Mouse (Mus musculus): ENCODE measurements at regions not wholly inside any gene's neighbourhood (a gene's known extent, or its start where the extent isn't known, plus 50 kb on each side); places are given as distances from the start of the nearest gene placed in this dataset.
A peak's percentile ranks its signal among the peaks of the same experiment; 100 is the strongest.

- DNase-seq: no peak
Observed at GRCm38 (mm10) chr9:34143131-34143795, 342.4 kb upstream of the Kirrel3 start.

DNA sequence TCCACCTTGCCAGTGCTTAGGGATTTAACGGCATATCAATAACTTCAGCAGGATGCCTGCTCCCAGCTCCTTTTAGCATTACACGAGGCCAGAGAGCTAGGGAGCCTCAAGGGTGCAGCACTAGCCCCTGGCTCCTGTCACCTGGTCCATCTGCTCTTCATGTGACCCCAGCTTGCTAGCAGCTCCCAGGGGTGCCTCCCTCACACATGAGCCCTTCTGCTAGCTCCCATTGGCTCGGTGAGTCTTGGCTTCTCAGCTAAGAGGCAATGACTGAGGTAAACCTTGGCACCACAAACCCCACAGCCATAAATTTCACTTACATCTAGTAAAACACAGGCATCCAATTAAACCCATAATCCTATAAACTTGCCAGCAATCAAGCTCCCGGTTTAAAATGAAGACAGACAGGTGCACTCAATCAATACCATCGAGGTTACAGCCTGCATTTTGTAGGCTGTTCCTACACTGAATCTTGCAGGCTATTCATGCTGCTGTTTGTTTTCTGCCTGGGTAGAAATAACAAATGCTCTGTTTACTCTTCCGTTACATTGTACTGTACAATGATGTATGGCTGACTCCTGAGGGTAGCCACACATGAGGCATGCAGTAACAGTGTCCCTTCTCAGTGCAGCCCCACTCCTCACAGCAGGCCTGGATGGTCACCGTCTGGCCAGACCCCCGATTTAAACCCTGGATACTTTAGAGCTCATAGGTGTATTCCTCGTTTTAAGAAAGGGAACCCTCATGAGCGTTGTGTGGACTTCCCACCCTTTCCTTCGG is 330.3 kb upstream of the Kirrel3 start:
- DNase-seq: no peak

DNA sequence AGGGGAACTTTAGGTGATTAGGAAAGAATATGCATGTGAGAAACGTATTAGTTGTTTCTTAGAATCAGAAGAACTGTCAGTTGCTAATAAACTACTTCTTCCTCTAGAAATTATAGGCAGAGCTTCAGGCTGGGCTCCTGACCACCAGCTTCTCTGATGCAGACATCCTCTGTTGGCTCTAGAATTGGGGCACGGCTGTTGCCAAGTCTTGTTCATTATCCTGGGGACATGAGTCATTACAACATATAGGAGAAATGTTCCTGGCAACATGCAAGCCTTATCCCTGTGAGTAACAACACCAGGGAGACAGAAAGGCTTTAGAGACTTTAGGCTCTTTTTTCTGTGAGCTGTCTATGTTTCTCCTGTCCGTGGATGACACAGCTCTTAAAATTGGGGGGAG is 329.1 kb upstream of the Kirrel3 start:
- DNase-seq: no peak

GRCm38 (mm10) chr9:34161119-34161518 is 324.6 kb upstream of the Kirrel3 start:
- no peak for DNase-seq

DNA sequence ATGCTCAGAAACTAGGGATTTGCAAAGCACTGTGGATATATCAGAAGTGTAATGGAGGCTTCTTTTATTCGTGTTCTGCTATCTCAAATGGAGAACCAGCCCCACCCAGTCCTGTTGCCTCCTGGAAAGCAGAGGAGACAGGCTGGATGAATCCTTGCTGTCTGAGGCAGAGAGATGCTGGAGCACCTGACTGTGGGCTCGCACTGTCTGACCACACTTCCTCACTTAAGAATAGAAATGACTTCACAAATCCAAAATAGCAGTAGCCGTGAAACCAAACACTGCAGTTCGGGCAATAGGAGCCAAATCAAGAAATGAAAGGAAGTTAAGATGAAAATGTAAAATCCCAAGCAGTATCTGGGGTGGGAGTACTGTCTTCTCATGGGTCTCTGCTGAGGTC is 299.4 kb upstream of the Kirrel3 start:
- no peak for DNase-seq

- DNase-seq: no peak
Observed at GRCm38 (mm10) chr9:34192542-34192941, 293.2 kb upstream of the Kirrel3 start.

DNA sequence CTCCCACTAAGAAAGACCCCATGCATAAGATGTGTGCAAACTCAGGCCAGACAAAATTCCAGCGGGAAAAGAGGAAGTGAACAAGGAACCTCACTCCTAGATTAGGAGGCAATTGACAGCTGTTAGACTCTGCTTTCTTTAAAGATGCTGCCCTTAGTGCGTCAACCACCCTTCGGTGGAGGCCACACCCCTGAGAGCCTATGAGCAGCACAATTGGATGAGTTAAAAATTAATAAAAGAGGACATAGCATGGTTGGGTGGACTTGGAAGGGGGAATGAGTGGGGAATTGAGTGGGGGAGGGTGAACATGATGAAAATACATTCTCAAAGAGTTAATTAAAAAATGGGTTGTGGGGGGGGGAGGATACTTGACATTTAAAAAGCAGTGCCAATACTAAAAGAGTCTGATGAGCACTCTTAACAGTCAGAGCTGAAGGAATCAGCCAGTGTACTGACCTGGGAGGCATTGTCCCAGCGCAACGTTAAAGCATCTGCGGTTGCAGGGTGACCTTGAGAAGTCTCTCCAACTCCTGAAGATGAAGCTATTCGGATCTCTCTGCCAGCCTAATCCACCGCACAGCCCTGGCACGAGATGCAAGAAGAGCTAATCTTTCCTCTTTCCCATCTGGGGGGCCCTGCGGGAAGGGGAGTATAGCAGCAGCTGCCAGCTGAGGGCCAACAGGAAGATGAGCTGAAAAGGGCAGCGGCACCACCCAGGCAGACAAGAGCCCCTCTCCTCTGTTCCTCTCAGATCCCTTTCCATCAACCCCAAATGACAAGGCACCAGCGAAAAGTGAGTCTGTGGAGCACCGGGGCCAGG is 283.4 kb upstream of the Kirrel3 start:
- peak; percentile 18 for DNase-seq

GRCm38 (mm10) chr9:34202942-34203551 is 282.6 kb upstream of the Kirrel3 start:
- DNase-seq: no peak

GRCm38 (mm10) chr9:34203624-34204365 is 281.9 kb upstream of the Kirrel3 start:
- no peak for DNase-seq

- DNase-seq: no peak
Observed at GRCm38 (mm10) chr9:34204479-34204878, 281.2 kb upstream of the Kirrel3 start.

DNA sequence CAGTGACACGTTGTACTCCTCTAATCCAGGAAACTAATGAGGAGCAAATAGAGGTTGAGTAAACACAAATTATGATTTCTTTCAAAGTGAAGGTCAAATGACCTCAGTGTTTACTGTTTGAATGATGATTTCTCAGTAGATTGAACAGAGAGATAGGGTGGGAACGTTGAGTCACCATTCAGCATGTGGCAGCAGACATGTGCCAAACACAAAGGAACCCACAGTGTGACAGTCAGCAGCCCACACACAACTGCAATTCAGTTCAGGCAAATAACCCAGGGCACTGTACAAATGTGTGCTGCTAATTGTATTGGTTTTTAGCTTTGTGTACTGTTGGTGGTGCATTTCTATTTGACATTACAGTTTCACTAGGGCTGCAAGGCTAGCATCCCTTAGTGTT is 254.1 kb upstream of the Kirrel3 start:
- peak; percentile 5 for DNase-seq

- no peak for DNase-seq
Observed at GRCm38 (mm10) chr9:34234734-34235133, 251.0 kb upstream of the Kirrel3 start.

DNA sequence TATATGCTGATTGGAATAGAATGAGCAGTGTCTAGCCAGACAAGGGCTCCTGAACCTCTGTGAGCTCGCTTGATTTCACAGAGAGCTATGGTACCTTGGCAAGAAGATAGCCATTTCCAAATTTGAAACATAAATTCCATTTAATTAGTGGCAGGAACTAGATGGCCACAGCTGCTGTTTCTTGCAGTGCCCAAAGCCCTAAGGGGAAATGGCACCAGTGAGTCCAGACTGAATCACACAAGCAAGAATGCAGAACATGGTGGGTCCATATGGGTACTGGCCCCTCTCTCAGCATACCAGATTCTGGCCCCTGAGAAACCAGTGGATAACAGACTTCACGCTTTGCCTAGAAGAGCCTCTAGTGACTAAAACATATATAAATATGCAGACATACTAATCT is 246.2 kb upstream of the Kirrel3 start:
- DNase-seq: no peak

DNA sequence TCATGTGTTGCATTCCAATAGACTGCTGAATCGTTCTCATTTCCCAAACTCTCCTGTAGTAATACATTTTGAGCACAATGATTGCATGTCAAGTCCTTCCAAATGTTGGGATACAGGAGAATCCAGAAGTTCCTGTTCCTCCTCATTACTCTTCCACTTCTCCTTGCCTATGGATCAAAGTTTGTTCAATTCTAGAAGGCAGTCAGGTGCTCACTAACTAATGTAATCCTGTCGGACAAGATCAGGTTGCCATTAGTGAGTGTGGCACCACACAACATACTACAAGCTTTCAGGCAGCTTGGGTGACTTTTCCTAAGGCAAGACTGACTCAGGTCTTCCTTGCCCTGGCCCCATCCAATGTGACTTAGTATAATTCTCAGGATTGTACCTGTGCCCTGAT is 242.0 kb upstream of the Kirrel3 start:
- DNase-seq: no peak

DNA sequence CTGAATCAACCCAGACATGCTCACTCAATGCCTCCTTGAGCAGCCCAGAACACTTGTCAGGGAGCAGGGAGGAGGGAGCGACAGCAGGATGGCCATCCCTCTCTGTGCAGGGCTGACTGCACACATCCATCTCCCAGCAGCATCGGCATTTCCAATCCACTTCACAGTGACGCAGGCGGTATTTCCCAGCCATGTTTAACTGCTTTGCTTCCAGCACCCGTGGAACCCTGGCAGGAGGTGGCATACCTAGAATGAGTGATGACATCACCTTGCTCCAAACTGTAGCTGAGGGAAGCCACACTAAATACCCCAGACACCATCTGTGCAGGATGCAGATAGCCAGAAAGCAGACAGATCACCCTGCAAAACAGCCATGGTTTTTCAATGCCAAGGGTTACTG is 241.1 kb upstream of the Kirrel3 start:
- DNase-seq: no peak

GRCm38 (mm10) chr9:34252796-34253195 is 232.9 kb upstream of the Kirrel3 start:
- no peak for DNase-seq

DNA sequence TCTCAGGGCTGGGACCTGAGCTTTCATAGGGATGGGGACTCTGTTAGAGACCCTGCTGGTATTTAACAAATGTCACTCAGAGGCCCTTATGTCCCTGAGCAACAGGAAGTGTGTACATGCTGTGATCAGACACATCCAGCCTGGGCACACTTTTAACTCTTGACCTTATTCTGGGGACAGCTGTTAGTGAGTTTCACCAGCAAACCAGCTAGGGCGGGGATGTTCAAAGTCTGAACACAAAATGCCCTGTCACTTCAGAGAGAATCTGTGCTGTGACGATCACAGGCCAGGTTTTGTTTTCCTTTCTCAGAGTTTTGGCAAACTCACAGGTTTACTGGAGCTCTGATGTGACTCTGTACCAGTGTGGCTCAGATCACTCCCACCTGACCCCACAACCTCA is 227.2 kb upstream of the Kirrel3 start:
- no peak for DNase-seq

- DNase-seq: no peak
Observed at GRCm38 (mm10) chr9:34278068-34278467, 207.6 kb upstream of the Kirrel3 start.

DNA sequence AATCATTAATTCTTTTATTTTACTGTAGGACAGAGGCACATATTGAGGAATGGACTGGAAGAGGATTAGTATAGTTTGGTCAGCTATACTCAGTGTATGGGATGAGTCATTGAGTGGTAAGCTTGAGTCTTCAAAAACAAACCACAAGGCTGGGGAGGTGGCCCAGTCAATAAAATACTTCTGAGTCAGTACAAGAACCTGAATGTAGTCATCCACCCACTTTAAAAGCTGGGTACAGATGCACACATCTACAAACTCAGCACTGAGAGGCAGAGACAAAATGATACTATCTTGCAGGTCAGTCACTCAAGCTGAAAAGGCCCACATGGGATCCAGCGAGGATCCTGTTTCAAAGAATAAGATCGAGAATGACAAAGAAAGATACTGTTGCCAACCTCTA is 206.3 kb upstream of the Kirrel3 start:
- no peak for DNase-seq

GRCm38 (mm10) chr9:34279906-34280305 is 205.8 kb upstream of the Kirrel3 start:
- DNase-seq: no peak

GRCm38 (mm10) chr9:34280311-34281208 is 205.1 kb upstream of the Kirrel3 start:
- no peak for DNase-seq
